Mouse (Mus musculus) liver, embryonic 13.5 days (tissue): ENCODE measurements around the gene A930017K11Rik. TPM values are rescaled to one million over a fixed set of nuclear protein-coding genes. Genes with fewer than 3 reads are reported as not detected.
A peak's percentile ranks its signal among the peaks of the same experiment; 100 is the strongest.

Experiments
- ATAC-seq: fragments of 200-750 bp; cut with Nextera tagmentation; 2 replicates; pipeline ENCODE4 v1.8.0; 2017; ENCODE audit warnings: low read depth, mild to moderate bottlenecking, moderate number of reproducible peaks, moderate library complexity
- DNase-seq: peaks from one replicate; pipeline ENCODE4 v3.0.0; 2022
- H3K27ac ChIP-seq: fragments of 300-500 bp; sonication (generic); 2 replicates; pipeline ENCODE4 v1.5.1; 2015; ENCODE audit warnings: moderate library complexity, mild to moderate bottlenecking, inconsistent platforms
- H3K27me3 ChIP-seq: fragments of 300-500 bp; sonication (generic); 2 replicates; pipeline ENCODE4 v1.6.1; 2015; ENCODE audit warnings: mild to moderate bottlenecking, inconsistent platforms
- H3K36me3 ChIP-seq: fragments of 300-500 bp; sonication (generic); 2 replicates; pipeline ENCODE4 v1.6.1; 2015; ENCODE audit warnings: mild to moderate bottlenecking, inconsistent platforms
- H3K4me1 ChIP-seq: fragments of 300-500 bp; sonication (generic); replicated peaks from 2 replicates; pipeline ENCODE4 v1.6.1; 2015; ENCODE audit warnings: inconsistent platforms
- H3K4me2 ChIP-seq: fragments of 300-500 bp; sonication (generic); 2 replicates; pipeline ENCODE4 v1.6.1; 2015; ENCODE audit warnings: inconsistent platforms, mild to moderate bottlenecking, moderate library complexity
- H3K4me3 ChIP-seq: fragments of 300-500 bp; sonication (generic); replicated peaks from 2 replicates; pipeline ENCODE4 v1.5.1; 2015; ENCODE audit warnings: mild to moderate bottlenecking, inconsistent platforms
- H3K9ac ChIP-seq: fragments of 300-500 bp; sonication (generic); 2 replicates; pipeline ENCODE4 v1.6.1; 2015; ENCODE audit warnings: mild to moderate bottlenecking, inconsistent platforms
- H3K9me3 ChIP-seq: fragments of 300-500 bp; sonication (generic); replicated peaks from 2 replicates; pipeline ENCODE4 v1.6.1; 2016; ENCODE audit warnings: inconsistent platforms
- WGBS: fragments of 180-500 bp; shearing (Covaris S2); methylation state at CpG from one replicate; pipeline ENCODE4 v1.1.7; 2015; ENCODE audit not compliant: insufficient replicate concordance; 5-methylcytosine and 5-hydroxymethylcytosine counted together
- polyA plus RNA-seq: library from polyadenylated mRNA; unstranded; fragments of >200 nt; fragmentation: Nextera tagmentation; extraction: Ambion mirVana; gene quantifications from 2 replicates; pipeline ENCODE4 v1.2.1, GENCODE M21; 2015

A930017K11Rik gene
- polyA plus RNA-seq, 1 experiment from 2014 or later = 0.24 TPM

DNA sequence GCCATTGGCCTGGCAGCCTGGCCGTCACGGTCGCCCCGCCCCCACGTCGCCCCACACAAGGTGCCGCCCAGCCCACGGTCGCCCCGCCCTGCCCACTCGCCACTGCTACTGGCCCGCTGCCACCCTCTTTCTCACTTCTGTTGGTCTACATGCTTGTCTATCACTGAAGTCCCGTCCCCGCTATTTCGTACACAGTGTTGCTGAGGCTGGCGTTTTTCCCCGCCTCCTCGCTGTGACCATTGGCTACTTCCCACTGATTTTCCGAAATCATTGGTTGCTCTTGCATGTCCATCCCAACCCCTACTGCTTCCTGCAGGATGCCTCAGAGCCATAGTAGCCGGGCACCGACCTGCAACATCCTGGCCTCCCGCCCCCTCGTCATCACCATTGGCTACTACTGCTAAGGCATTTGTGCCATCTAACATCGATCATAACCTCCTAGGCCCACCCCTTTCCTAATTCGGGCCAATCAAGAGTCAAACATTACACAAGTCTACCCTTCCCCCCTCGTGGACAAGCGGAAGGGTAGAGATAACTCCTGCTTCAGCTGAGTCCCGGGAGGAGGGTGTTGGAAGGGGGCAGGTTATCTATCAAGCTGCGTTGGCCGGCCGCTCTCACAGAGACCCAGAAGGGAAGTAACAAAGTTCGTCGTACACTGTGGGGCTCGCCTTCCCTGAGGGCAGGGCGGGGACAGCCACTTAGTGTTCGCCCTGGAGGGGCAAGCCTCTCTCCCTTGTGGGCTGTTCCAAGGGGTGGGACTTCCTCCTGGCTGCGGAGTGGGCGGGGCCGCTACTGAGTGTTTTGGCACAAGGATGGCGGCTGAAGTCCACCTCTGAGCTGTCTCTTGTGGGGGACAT is 32.4 kb downstream of the A930017K11Rik start:
- H3K36me3 ChIP-seq = peaks cover 12% of the 10 kb centered on the region
- H3K4me2 ChIP-seq = peak overlapping the region; percentile 99
- H3K27me3 ChIP-seq = no peaks in the 10 kb centered on the region
- H3K4me1 ChIP-seq = peaks cover 44% of the 10 kb centered on the region
- peak overlapping the region; percentile 89 for H3K4me3 ChIP-seq
- H3K9me3 ChIP-seq = no peaks in the 10 kb centered on the region
- peak overlapping the region; percentile 91 for H3K27ac ChIP-seq
- peak; percentile 92 for ATAC-seq
- WGBS = under 1% methylated on average over 40 of the region's 40 CpGs
- DNase-seq = peak; percentile 99
- H3K9ac ChIP-seq = peak overlapping the region; percentile 75

DNA sequence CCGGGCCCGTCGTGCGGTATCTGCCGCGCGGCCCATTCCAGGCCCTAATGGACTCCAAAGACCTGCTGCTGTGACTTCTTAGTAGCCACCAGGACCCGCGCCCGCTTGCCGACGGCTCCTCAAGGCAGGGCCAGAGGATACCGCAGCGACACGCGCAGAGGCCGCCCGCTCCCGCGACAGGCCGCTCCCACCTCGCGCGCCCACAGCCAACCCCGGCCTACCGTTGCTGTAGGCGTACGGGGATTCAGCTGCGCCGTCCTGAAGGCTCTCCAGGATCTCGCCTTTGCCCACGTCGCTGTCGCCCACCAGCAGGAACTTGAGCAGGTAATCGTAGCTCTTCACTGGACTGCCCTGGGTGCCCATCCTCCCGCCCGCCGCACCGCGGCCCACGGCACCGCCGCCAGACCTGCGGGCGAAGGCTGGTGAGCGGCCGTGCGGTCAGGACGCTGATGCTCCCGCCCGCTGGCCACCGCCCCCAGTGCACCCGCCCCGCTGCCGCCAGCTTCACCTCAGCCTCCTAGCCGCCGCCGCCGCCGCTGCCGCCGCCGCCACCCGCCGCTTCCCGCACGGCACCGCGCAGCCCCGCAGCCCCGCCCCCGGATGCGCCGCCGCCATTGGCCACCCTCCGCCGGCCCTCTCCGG is 33.1 kb downstream of the A930017K11Rik start, which contains the start of gene Rab40c:
Rab40c (minus strand) TSS at position 584 of the 642 bp plus-strand sequence.
- peak within 1 kb of the TSS; percentile 89 for H3K4me3 ChIP-seq
- H3K4me1 ChIP-seq = peaks cover 52% of the 10 kb centered on the region
- H3K36me3 ChIP-seq = peaks cover 4% of the 10 kb centered on the region
- under 1% methylated on average over 76 of the region's 78 CpGs for WGBS
- no peaks in the 10 kb centered on the region for H3K9me3 ChIP-seq
- peak within 1 kb of the TSS; percentile 90 for H3K9ac ChIP-seq
- peak; percentile 57 for DNase-seq
- H3K27ac ChIP-seq = peak within 1 kb of the TSS; percentile 91
- peak within 1 kb of the TSS; percentile 99 for H3K4me2 ChIP-seq
- no peaks in the 10 kb centered on the region for H3K27me3 ChIP-seq
- no peak for ATAC-seq

- 77% methylated on average over 9 of the region's 9 CpGs for WGBS
- no peaks in the 10 kb centered on the region for H3K9me3 ChIP-seq
- H3K9ac ChIP-seq = peak overlapping the region; percentile 90
- H3K36me3 ChIP-seq = no peaks in the 10 kb centered on the region; the same call in 1 of the 2 replicates
- peaks cover 63% of the 10 kb centered on the region for H3K4me1 ChIP-seq
- peak overlapping the region; percentile 99 for H3K4me2 ChIP-seq
- DNase-seq = no peak
- H3K27ac ChIP-seq = no peak overlapping the region
- no peak for ATAC-seq
- H3K27me3 ChIP-seq = no peaks in the 10 kb centered on the region
- H3K4me3 ChIP-seq = peak overlapping the region; percentile 89
Observed at GRCm38 (mm10) chr17:25918037-25918750, 34.2 kb downstream of the A930017K11Rik start.

- Histone ChIP-seq H3K36me3 (no peaks in the 10 kb centered on the region; the same call in 1 of the 2 replicates), H3K9ac (no peak overlapping the region), H3K4me2 (no peak overlapping the region), H3K9me3 (no peaks in the 10 kb centered on the region), H3K4me3 (no peak overlapping the region), H3K27me3 (no peaks in the 10 kb centered on the region), H3K4me1 (peaks cover 68% of the 10 kb centered on the region), H3K27ac (no peak overlapping the region)
- ATAC-seq = no peak
- DNase-seq = no peak
- WGBS = 59% methylated on average over 8 of the region's 8 CpGs
Observed at GRCm38 (mm10) chr17:25916931-25917647, 35.3 kb downstream of the A930017K11Rik start.

DNA sequence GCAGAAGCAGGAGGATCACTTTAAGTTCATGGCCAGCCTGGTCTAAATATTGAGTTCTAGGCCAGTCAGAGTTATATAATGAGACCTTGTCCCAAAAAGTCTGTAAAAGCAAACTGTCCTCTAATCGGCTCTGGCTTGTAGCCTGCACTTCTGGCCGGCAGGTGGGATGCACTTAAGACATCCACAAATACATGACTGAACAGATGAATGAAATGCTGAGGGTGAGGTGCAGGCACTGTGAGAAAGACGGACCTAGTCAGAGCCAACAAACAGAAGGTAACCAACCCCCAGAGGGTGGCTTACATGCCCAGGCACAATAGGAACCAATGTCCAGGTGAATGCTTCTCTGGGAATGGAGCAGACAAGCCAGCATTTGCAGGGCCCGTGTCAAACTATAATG is 38.1 kb downstream of the A930017K11Rik start:
- 48% methylated on average over 4 of the region's 4 CpGs for WGBS
- DNase-seq (no peak), ATAC-seq (no peak)
- peaks cover 60% of the 10 kb centered on the region for H3K4me1 ChIP-seq
- H3K4me3 ChIP-seq = no peak overlapping the region
- H3K9me3 ChIP-seq = no peaks in the 10 kb centered on the region
- H3K27ac ChIP-seq = 0 out of 2 replicates have a peak overlapping the region, but pooled peaks have one; percentile 15
- H3K27me3 ChIP-seq = no peaks in the 10 kb centered on the region
- H3K4me2 ChIP-seq = no peak overlapping the region
- H3K9ac ChIP-seq = no peak overlapping the region
- no peaks in the 10 kb centered on the region; the same call in 1 of the 2 replicates for H3K36me3 ChIP-seq

- H3K9me3 ChIP-seq = no peaks in the 10 kb centered on the region
- H3K36me3 ChIP-seq = no peaks in the 10 kb centered on the region; the same call in 1 of the 2 replicates
- 10% methylated on average over 1 of the region's 1 CpGs for WGBS
- peaks cover 58% of the 10 kb centered on the region for H3K4me1 ChIP-seq
- no peak overlapping the region for H3K4me2 ChIP-seq
- no peak for DNase-seq
- H3K9ac ChIP-seq = no peak overlapping the region
- H3K4me3 ChIP-seq = no peak overlapping the region
- no peak for ATAC-seq
- 0 out of 2 replicates have a peak overlapping the region, but pooled peaks have one; percentile 15 for H3K27ac ChIP-seq
- H3K27me3 ChIP-seq = no peaks in the 10 kb centered on the region
Observed at GRCm38 (mm10) chr17:25913877-25914275, 38.5 kb downstream of the A930017K11Rik start.

- H3K4me1 ChIP-seq = peaks cover 53% of the 10 kb centered on the region
- no peak overlapping the region for H3K27ac ChIP-seq
- H3K9me3 ChIP-seq = no peaks in the 10 kb centered on the region
- no peak for ATAC-seq
- H3K27me3 ChIP-seq = no peaks in the 10 kb centered on the region
- no peak overlapping the region for H3K4me2 ChIP-seq
- DNase-seq = no peak
- H3K36me3 ChIP-seq = no peaks in the 10 kb centered on the region; the same call in 1 of the 2 replicates
- 40% methylated on average over 14 of the region's 14 CpGs for WGBS
- no peak overlapping the region for H3K4me3 ChIP-seq
- no peak overlapping the region for H3K9ac ChIP-seq
Observed at GRCm38 (mm10) chr17:25913186-25913876, 39.0 kb downstream of the A930017K11Rik start.

- Histone ChIP-seq H3K4me3 (no peak overlapping the region), H3K27ac (no peak overlapping the region), H3K4me1 (peaks cover 37% of the 10 kb centered on the region), H3K4me2 (no peak overlapping the region), H3K36me3 (peaks cover 4% of the 10 kb centered on the region; the same call in 1 of the 2 replicates), H3K9ac (no peak overlapping the region), H3K27me3 (no peaks in the 10 kb centered on the region), H3K9me3 (no peaks in the 10 kb centered on the region)
- WGBS = 69% methylated on average over 4 of the region's 4 CpGs
- ATAC-seq (no peak), DNase-seq (no peak)
Observed at GRCm38 (mm10) chr17:25911816-25912215, 40.5 kb downstream of the A930017K11Rik start.

DNA sequence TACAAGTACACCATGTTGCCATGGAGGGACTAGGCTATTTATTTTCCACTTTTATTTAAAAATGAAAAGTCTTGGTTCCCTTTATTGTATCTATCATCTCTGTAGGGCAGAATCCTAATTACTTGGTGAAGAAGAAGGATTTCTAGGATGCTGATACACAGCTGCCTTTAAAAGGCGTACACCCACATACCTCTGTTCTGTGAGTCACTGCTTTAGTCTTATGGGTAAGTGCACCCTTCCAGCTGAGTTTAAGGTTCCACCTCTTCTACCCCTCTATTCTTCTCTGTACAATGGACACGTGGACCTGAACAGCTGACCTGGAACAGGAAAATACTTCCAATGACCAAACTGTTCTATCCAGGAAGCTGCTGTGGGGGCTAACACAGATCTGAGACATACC is 44.7 kb downstream of the A930017K11Rik start:
- no peak overlapping the region for H3K9ac ChIP-seq
- H3K4me1 ChIP-seq = peaks cover 11% of the 10 kb centered on the region
- H3K4me2 ChIP-seq = no peak overlapping the region
- H3K27ac ChIP-seq = no peak overlapping the region
- no peak overlapping the region for H3K4me3 ChIP-seq
- DNase-seq (no peak), ATAC-seq (no peak)
- 0 out of 2 replicates have a peak, but pooled peaks cover 4% of the 10 kb centered on the region for H3K36me3 ChIP-seq
- 74% methylated on average over 2 of the region's 2 CpGs for WGBS
- H3K27me3 ChIP-seq = no peaks in the 10 kb centered on the region
- H3K9me3 ChIP-seq = no peaks in the 10 kb centered on the region

- Histone ChIP-seq H3K27me3 (no peaks in the 10 kb centered on the region), H3K4me2 (no peak overlapping the region), H3K4me1 (0 out of 2 replicates have a peak, but pooled peaks cover 3% of the 10 kb centered on the region), H3K4me3 (no peak overlapping the region), H3K9me3 (no peaks in the 10 kb centered on the region), H3K36me3 (peaks cover 14% of the 10 kb centered on the region), H3K9ac (no peak overlapping the region), H3K27ac (no peak overlapping the region)
- DNase-seq (no peak), ATAC-seq (no peak)
- WGBS = 52% methylated on average over 3 of the region's 3 CpGs
Observed at GRCm38 (mm10) chr17:25903061-25903460, 49.3 kb downstream of the A930017K11Rik start.
